Mouse (Mus musculus): ENCODE results near the gene Pomgnt2.

- no peak for TF ChIP-seq CTCF (conservative IDR thresholded peaks at IDR 0.05 in 1 of 2, IDR thresholded peaks at IDR 0.05 in 1 of 2; ENCODE audit: low read depth in 2 of 2, low read length in 2 of 2)
- no peak for TF ChIP-seq MAFK (IDR thresholded peaks at IDR 0.05; ENCODE audit: insufficient replicate concordance, low read length)
- TF ChIP-seq MXI1 (IDR thresholded peaks at IDR 0.05; ENCODE audit: low read depth, low read length): no peak
- TF ChIP-seq PAX5 (IDR thresholded peaks at IDR 0.05; ENCODE audit: low read length): no peak
- no peak for TF ChIP-seq HCFC1 (IDR thresholded peaks at IDR 0.05; ENCODE audit: low read depth, low read length)
- TF ChIP-seq POLR2A (IDR thresholded peaks at IDR 0.05; ENCODE audit: low read depth, low read length): no peak
- no peak for TF ChIP-seq TBP (conservative IDR thresholded peaks at IDR 0.05; ENCODE audit: low read depth, low read length)
- TF ChIP-seq EP300 (IDR thresholded peaks at IDR 0.05; ENCODE audit: low read length): no peak
- TF ChIP-seq USF2 (conservative IDR thresholded peaks at IDR 0.05; ENCODE audit: low read depth, low read length): no peak
Observed at GRCm38 (mm10) chr9:122018079-122018478, 21.2 kb upstream of the Pomgnt2 start.

Data from CH12.LX (cell line).